Mouse (Mus musculus) forebrain, embryonic 14.5 days (tissue): ENCODE data around the gene Ercc6l. TPM values are rescaled to one million over a fixed set of nuclear protein-coding genes. Genes with fewer than 3 reads are reported as not detected.
"Not testable (repeated sequence)": the region's sequence is repeated elsewhere in the genome, so short reads cannot be mapped to it uniquely, and the experiment has no call there.

Source experiments
- ATAC-seq: fragments of 200-750 bp; cut with Nextera tagmentation; 2 replicates; pipeline ENCODE4 v1.8.0; 2017; ENCODE audit warnings: mild to moderate bottlenecking, moderate library complexity
- DNase-seq: peaks from one replicate; pipeline ENCODE4 v3.0.0-alpha.2; 2015; ENCODE audit warnings: low spot score
- H3K27ac ChIP-seq: fragments of 300-500 bp; sonication (generic); 2 replicates; pipeline ENCODE4 v1.5.1; 2014; ENCODE audit warnings: low read depth, mild to moderate bottlenecking, control low read depth, low read length, moderate library complexity
- H3K27me3 ChIP-seq: fragments of 300-500 bp; sonication (generic); replicated peaks from 2 replicates; pipeline ENCODE4 v1.6.1; 2014; ENCODE audit warnings: low read length, control low read depth, mixed read lengths; ENCODE audit not compliant: control insufficient read depth, insufficient read depth
- H3K36me3 ChIP-seq: fragments of 300-500 bp; sonication (generic); 2 replicates; pipeline ENCODE4 v1.6.1; 2014; ENCODE audit warnings: low read length, control low read depth; ENCODE audit not compliant: control insufficient read depth, insufficient read depth
- H3K4me1 ChIP-seq: fragments of 300-500 bp; sonication (generic); 2 replicates; pipeline ENCODE4 v1.6.1; 2014; ENCODE audit warnings: antibody characterized with exemption, low read length, control low read depth; ENCODE audit not compliant: control insufficient read depth, insufficient read depth
- H3K4me2 ChIP-seq: fragments of 300-500 bp; sonication (generic); 2 replicates; pipeline ENCODE4 v1.6.1; 2014; ENCODE audit warnings: mild to moderate bottlenecking, control low read depth, low read length
- H3K4me3 ChIP-seq: fragments of 300-500 bp; sonication (generic); 2 replicates; pipeline ENCODE4 v1.5.1; 2014; ENCODE audit warnings: low read depth, low read length, control low read depth
- H3K9ac ChIP-seq: fragments of 300-500 bp; sonication (generic); 2 replicates; pipeline ENCODE4 v1.6.1; 2014; ENCODE audit warnings: mild to moderate bottlenecking, low read length, control low read depth, moderate library complexity
- H3K9me3 ChIP-seq: fragments of 300-500 bp; sonication (generic); replicated peaks from 2 replicates; pipeline ENCODE4 v1.6.1; 2016; ENCODE audit warnings: low read length, control low read depth, mixed read lengths; ENCODE audit not compliant: control insufficient read depth
- WGBS: fragments of 180-500 bp; shearing (Covaris S2); extraction: QIAGEN DNeasy Blood & Tissue Kit; methylation state at CpG from one replicate; pipeline ENCODE4 v1.1.7; 2014; 5-methylcytosine and 5-hydroxymethylcytosine counted together
- polyA plus RNA-seq: library from polyadenylated mRNA; unstranded; fragments of >200 nt; fragmentation: Nextera tagmentation; extraction: Ambion mirVana; gene quantifications from 2 replicates; pipeline ENCODE4 v1.2.1, GENCODE M21; 2014

Gene Ercc6l
- polyA plus RNA-seq, 1 experiment from 2014 or later = 6.1 TPM

DNA sequence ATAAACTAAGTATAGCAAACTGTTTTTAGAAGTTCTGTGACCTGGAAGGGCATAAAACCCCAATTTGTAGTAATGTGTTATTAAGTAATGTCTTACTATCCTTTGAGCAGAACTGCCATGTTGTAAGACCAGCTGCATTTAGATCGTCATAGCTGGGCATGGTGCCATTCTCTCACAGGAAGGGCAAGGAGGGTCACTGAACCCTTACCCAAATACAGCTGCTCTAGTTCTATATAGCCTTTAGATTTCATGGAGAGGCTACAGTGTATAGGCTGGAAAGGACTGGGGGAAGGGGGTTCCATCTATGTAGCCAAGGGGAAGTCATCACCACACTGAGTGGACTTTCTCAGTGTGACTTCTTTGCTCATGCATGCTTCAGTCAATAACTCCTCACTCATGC is 15.7 kb downstream of the Ercc6l start:
- no peaks in the 10 kb centered on the region for H3K27me3 ChIP-seq
- H3K9ac ChIP-seq = no peak overlapping the region
- ATAC-seq = no peak
- H3K4me1 ChIP-seq = no peaks in the 10 kb centered on the region
- no peak overlapping the region for H3K27ac ChIP-seq
- no peak overlapping the region for H3K4me2 ChIP-seq
- 0 out of 2 replicates have a peak, but pooled peaks cover 8% of the 10 kb centered on the region for H3K36me3 ChIP-seq
- WGBS = 82% methylated on average over 1 of the region's 1 CpGs
- no peak for DNase-seq
- H3K9me3 ChIP-seq = no peaks in the 10 kb centered on the region
- H3K4me3 ChIP-seq = no peak overlapping the region

DNA sequence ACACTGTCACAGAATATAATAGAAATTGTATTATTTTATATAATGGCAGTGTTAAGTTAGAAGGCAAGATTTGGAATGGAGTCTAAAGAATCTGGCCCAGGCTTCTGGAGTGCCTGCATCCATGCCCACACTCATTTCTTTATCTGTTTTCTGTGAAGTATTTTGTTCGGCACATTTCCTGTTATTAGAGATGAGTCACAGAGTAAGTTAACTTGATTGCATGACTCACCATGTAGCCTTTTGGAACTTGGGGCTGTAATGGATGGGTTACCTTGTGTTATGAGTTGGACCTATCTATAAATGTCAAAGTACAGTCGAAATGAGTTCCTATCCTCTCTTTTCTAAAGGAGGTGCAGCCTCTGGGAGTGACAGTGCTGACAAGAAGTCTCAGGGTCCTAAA is 35.6 kb downstream of the Ercc6l start:
- no peak overlapping the region for H3K4me3 ChIP-seq
- no peak overlapping the region for H3K27ac ChIP-seq
- peaks cover 16% of the 10 kb centered on the region; the same call in 1 of the 2 replicates for H3K36me3 ChIP-seq
- no peak overlapping the region for H3K4me2 ChIP-seq
- ATAC-seq (no peak), DNase-seq (no peak)
- H3K27me3 ChIP-seq = no peaks in the 10 kb centered on the region
- no peak overlapping the region for H3K9ac ChIP-seq
- no peaks in the 10 kb centered on the region for H3K4me1 ChIP-seq
- 84% methylated on average over 2 of the region's 2 CpGs for WGBS
- H3K9me3 ChIP-seq = no peaks in the 10 kb centered on the region

DNA sequence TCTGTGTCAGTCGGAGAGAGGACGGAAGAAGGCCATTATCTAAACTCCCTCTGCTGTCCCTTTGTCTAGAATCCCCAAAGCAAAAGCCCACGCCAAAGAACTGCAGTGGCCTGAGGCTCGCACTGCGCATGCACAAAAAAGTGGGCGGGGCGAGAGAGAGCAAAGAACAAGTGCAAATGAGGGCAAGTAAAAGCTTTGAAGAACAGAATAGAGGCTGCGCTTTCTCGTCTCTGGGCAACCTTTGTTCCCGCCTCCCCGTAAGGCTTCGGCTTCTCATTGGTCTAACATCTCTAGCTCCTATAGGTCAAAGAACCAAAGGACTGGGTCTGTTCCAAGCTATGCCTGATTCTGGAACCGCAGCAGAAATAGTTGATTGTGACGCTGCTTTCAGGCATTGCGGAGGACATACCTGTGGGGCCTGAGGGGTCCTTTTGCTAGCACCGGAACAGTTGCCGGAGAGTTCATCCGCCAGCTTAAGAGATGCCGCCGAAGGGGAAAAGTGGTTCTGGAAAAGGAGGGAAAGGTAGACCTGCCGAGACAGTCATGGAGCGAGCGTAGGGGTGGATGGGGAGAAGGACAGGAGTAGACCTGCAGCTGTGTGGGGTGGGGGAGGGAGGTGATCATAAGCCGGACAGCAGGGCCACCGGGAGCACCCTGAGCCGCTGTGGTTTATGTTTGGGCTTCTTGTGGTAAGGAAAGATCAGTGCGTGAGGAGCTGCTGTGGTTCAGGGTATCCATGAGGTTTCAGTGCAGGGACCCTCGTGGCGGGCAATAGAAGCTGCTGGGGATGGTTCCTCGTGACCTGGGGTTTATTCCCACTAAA is 37.6 kb downstream of the Ercc6l start, which contains the start of gene Pin4:
Pin4 (plus strand) TSS at position 406 of the 823 bp plus-strand sequence.
- no peaks in the 10 kb centered on the region for H3K9me3 ChIP-seq
- H3K36me3 ChIP-seq = peaks cover 11% of the 10 kb centered on the region; the same call in 1 of the 2 replicates
- peak; percentile 98 for DNase-seq
- H3K4me3 ChIP-seq = peak within 1 kb of the TSS; percentile 54
- H3K27ac ChIP-seq = peak within 1 kb of the TSS; percentile 74
- no peaks in the 10 kb centered on the region for H3K27me3 ChIP-seq
- H3K4me1 ChIP-seq = no peaks in the 10 kb centered on the region
- 25% methylated on average over 30 of the region's 30 CpGs for WGBS
- peak; percentile 97 for ATAC-seq
- peak within 1 kb of the TSS; percentile 57 for H3K4me2 ChIP-seq
- H3K9ac ChIP-seq = peak within 1 kb of the TSS; percentile 61

DNA sequence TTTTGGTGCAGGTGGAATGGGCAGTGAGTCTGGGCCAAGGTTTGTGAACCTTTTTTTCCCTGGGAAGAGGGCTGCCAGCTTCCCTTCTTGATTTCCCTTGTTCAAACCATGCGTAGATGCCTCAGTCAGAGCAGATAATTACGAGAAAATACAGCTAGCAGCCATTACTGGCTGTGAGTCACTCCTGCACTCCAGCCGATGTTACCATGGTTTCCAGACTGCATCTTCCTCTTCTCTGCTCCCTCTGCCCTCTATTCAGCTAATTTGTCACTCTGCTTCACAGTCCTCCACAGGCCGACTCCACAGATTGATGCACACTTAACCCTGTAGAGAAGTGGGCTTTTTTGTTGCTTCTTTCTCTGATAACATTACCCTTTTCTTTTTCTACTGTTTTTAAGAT is 41.2 kb downstream of the Ercc6l start:
- Histone ChIP-seq H3K4me2 (no peak overlapping the region), H3K4me1 (no peaks in the 10 kb centered on the region), H3K9me3 (no peaks in the 10 kb centered on the region), H3K36me3 (no peaks in the 10 kb centered on the region), H3K4me3 (no peak overlapping the region), H3K27me3 (no peaks in the 10 kb centered on the region), H3K27ac (peak overlapping the region; percentile 70), H3K9ac (no peak overlapping the region)
- WGBS = 52% methylated on average over 4 of the region's 4 CpGs
- DNase-seq = peak; percentile 52
- ATAC-seq = no peak

DNA sequence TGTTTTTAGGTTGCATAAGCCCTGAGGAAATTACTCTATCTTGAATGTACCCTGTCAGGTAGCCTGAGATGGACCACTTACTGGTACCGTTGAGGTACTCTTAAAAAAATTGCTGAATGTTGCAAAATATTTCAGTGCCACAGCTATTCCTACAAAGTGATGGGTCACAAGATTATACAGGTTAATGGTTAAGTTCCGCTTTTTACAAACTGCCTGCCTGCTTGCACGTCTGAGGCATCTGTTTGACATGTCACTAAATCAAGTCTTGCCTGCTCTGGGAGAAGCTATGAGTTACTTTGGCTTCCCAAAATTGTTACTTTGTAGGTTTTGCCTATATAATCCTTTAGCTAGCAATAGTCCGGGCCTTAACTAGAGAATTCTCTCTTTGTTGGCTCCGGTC is 47.5 kb downstream of the Ercc6l start:
- H3K9ac ChIP-seq, H3K36me3 ChIP-seq, DNase-seq, ATAC-seq, H3K4me3 ChIP-seq, H3K27me3 ChIP-seq, H3K4me1 ChIP-seq, H3K27ac ChIP-seq, H3K4me2 ChIP-seq, H3K9me3 ChIP-seq: not testable (repeated sequence)
- WGBS = 86% methylated on average over 5 of the region's 5 CpGs

DNA sequence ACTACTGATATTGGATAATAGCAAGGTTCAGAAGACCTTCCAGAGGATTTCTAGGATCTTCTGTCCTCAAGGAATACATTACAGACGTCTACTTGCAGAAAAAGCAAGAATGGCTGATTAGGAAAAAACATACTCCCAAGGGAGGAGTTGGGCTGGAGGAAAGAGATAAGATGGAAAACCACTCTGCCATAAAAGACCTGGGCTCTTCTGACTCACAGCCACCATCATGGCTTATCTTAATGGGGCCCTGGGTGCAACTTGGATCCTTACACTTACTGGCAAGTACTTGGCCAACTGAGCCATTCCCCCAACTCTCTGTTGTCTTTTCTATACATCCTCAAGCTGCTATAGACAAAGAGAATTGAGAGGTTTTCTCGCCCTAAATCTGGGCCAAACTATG is 53.1 kb downstream of the Ercc6l start:
- H3K36me3 ChIP-seq, H3K9me3 ChIP-seq, H3K4me1 ChIP-seq, ATAC-seq, DNase-seq, H3K9ac ChIP-seq, H3K4me3 ChIP-seq, H3K27me3 ChIP-seq, H3K4me2 ChIP-seq, H3K27ac ChIP-seq: not testable (repeated sequence)
- 64% methylated on average over 2 of the region's 2 CpGs for WGBS

DNA sequence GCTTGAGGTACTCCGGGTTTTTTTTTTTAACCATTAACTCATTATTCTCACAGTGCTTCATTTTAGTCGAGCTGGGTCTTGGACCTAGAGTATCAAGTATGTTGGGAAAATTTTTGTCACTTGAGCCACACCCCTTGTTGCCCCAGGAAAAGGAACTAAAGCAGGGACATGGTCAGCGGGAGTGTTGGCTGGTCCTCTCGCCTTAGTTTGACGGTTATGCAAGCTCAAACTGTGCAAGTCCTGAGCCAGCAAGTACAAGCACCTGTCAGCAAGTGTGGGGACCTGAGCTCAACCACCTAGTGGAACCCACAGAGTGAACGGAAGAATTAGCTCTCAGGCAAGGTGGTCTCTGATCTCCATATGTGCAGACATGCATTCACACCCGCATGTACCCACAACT is 55.0 kb downstream of the Ercc6l start:
- WGBS = 63% methylated on average over 7 of the region's 7 CpGs
- Histone ChIP-seq H3K27ac (no peak overlapping the region), H3K4me2 (no peak overlapping the region), H3K27me3 (no peaks in the 10 kb centered on the region), H3K9ac (no peak overlapping the region), H3K4me3 (no peak overlapping the region), H3K36me3 (no peaks in the 10 kb centered on the region), H3K4me1 (no peaks in the 10 kb centered on the region), H3K9me3 (no peaks in the 10 kb centered on the region)
- no peak for DNase-seq
- no peak for ATAC-seq

DNA sequence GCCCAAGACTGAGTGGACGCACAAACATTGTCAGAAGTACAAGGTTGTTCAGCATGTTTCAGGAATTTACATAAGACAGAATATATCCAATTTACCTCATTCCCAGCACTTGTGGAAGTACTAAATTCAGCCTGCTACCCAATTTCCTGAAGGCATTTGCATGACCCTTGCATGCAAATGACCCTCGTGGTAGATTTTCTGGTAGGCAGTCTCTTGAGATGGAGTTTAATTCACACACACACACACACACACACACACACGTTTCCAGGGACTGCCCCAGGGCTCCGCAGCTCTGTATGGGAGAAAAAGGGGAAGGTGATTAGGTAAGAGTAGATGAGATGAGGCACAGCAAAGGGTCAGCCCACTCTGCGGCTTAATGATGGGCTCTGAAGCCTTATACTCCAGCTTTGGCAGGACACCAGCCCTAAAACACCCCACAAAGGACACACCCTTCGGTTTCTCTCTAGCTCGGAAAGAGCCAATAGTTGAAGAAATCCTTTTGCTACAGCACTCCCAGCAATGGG is 62.4 kb downstream of the Ercc6l start:
- DNase-seq (no peak), ATAC-seq (no peak)
- Histone ChIP-seq H3K9me3 (no peaks in the 10 kb centered on the region), H3K27ac (no peak overlapping the region), H3K27me3 (no peaks in the 10 kb centered on the region), H3K4me1 (no peaks in the 10 kb centered on the region), H3K4me2 (no peak overlapping the region), H3K9ac (no peak overlapping the region), H3K4me3 (no peak overlapping the region), H3K36me3 (no peaks in the 10 kb centered on the region)
- 80% methylated on average over 7 of the region's 7 CpGs for WGBS
